Mouse (Mus musculus): ENCODE data around the gene Gpc3.

- TF ChIP-seq POLR2A (IDR thresholded peaks at IDR 0.05; ENCODE audit: borderline replicate concordance, insufficient read depth, low read length) = no peak
- TF ChIP-seq CTCF (IDR thresholded peaks at IDR 0.05; ENCODE audit: borderline replicate concordance, insufficient read depth, low read depth, low read length) = no peak
These were observed 302.8 kb downstream of the Gpc3 start for GRCm38 (mm10) chrX:52310976-52311375.

Measured in cerebellum, adult 2 months (tissue).